Mouse (Mus musculus): ENCODE results near the gene Usp38.

DNA sequence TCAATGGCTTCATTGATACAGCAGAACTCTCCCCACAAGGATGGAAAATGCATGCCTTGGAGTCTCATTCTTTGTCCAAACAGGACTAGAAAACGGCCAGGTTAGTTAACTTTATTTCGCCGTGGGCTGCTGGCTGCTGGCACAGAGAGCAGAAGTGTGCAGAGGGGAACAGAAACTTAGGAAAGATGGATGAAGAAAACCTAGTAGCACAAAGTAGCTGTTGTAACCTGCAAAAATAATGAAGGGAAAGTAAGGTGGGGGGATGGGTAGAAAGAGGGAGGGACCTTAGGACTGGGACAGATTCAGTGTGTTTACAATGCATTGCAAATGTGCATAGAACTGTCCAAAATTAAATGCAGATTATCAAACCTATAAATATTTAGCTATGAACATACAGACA is 51.6 kb downstream of the Usp38 start:
- TF ChIP-seq POLR2A (IDR thresholded peaks at IDR 0.05; ENCODE audit: borderline replicate concordance, extremely low read depth, insufficient read depth, insufficient read length, poor library complexity, severe bottlenecking) = no peak
- no peak for TF ChIP-seq CTCF (IDR thresholded peaks at IDR 0.05; ENCODE audit: borderline replicate concordance, extremely low read depth, insufficient read depth, insufficient read length)
